ENCODE assay signal across 9 mouse cellular contexts in the genomic region with DNA sequence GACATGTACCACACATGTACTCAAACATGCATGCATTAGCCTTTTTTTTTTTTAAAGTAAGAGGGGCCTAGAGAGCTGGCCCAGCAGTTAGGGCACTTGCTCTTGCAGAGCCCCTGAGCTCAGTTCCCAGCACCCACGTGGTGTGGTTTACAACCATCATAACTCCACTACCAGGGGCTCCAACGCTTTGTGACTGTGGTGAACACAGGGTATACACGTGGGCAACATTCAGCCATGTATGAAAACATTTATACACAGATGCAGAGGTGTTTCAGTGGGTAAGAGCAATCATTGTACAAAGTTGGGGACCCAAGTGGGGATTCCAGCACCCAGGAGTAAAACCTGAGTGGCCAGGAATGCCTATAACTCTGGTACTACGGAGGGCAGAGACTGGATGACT. TPM values are rescaled to one million over a fixed set of nuclear protein-coding genes. Genes with fewer than 3 reads are reported as not detected.
DNase-seq lines count a peak whose midpoint lies in the region; ATAC-seq and TF ChIP-seq lines count a peak whose summit lies in the region.
"Had no signal": no experiment of that assay in that cellular context is flagged by ENCODE, and none has a peak within 500 bp of the region (broad histone marks: within the 10 kb centered on the region; RNA-seq: fewer than 3 reads in every experiment).

No protein-coding gene starts in this region.

- no peak for TF ChIP-seq POLR2A in ES-Bruce4 (IDR thresholded peaks at IDR 0.05; ENCODE audit: insufficient read depth, low read length)

- H3K9ac ChIP-seq in heart, embryonic 11.5 days (ENCODE audit: low read depth, low read length): peak overlapping the region; percentile 61; the same call in 1 of the 2 replicates
- H3K9ac ChIP-seq in ES-Bruce4 (ENCODE audit: low read depth, poor library complexity, severe bottlenecking): peak overlapping the region; percentile 68
- H3K9ac ChIP-seq in heart, postnatal 0 days (replicated peaks; ENCODE audit: low read depth, low read length): no peak overlapping the region
- H3K9ac ChIP-seq in liver, embryonic 15.5 days: no peak overlapping the region; the same call in 1 of the 2 replicates

- no peak for TF ChIP-seq CTCF in ES-Bruce4 (IDR thresholded peaks at IDR 0.05; ENCODE audit: low read depth, low read length)
- TF ChIP-seq CTCF in heart, postnatal 0 days (IDR thresholded peaks at IDR 0.05; ENCODE audit: low read depth): no peak

- H3K36me3 ChIP-seq in heart, embryonic 11.5 days (ENCODE audit: control insufficient read depth, insufficient read depth, low read length): no peaks in the 10 kb centered on the region
- H3K36me3 ChIP-seq in ES-Bruce4 (ENCODE audit: control insufficient read depth, insufficient read depth, low read length, poor library complexity, severe bottlenecking): no peaks in the 10 kb centered on the region
- no peaks in the 10 kb centered on the region for H3K36me3 ChIP-seq in heart, postnatal 0 days (replicated peaks; ENCODE audit: control insufficient read depth, insufficient read depth, low read length)
- no peaks in the 10 kb centered on the region for H3K36me3 ChIP-seq in liver, embryonic 15.5 days (replicated peaks)

- H3K27ac ChIP-seq in heart, embryonic 11.5 days (ENCODE audit: low read depth, low read length): peak overlapping the region; percentile 87
- H3K27ac ChIP-seq in ES-Bruce4 (ENCODE audit: insufficient read depth, low read length): peak overlapping the region; percentile 98
- H3K27ac ChIP-seq in heart, postnatal 0 days (ENCODE audit: low read depth): peak overlapping the region; percentile 90
- H3K27ac ChIP-seq in liver, embryonic 15.5 days (replicated peaks): peak overlapping the region; percentile 90

- no peaks in the 10 kb centered on the region for H3K9me3 ChIP-seq in heart, embryonic 11.5 days (replicated peaks; ENCODE audit: control insufficient read depth, low read length)
- no peaks in the 10 kb centered on the region for H3K9me3 ChIP-seq in ES-Bruce4 (replicated peaks; ENCODE audit: control insufficient read depth, insufficient read depth, low read length, poor library complexity, severe bottlenecking)
- no peaks in the 10 kb centered on the region for H3K9me3 ChIP-seq in heart, postnatal 0 days (replicated peaks; ENCODE audit: control insufficient read depth, low read length)
- no peaks in the 10 kb centered on the region for H3K9me3 ChIP-seq in liver, embryonic 15.5 days (replicated peaks)

- 91% methylated on average over 4 of the region's 4 CpGs for WGBS in heart, embryonic 11.5 days (ENCODE audit: insufficient replicate concordance)
- 88% methylated on average over 4 of the region's 4 CpGs for WGBS in heart, postnatal 0 days
- WGBS in liver, embryonic 15.5 days (ENCODE audit: insufficient replicate concordance): 88% methylated on average over 4 of the region's 4 CpGs

- TF ChIP-seq EP300 in ES-Bruce4 (IDR thresholded peaks at IDR 0.05; ENCODE audit: insufficient read depth, low read depth, low read length): no peak
- no peak; the same call in 1 of the 2 replicates for TF ChIP-seq EP300 in heart, postnatal 0 days (IDR thresholded peaks at IDR 0.05; ENCODE audit: low read depth)

- peak overlapping the region; percentile 64 for H3K4me2 ChIP-seq in heart, embryonic 11.5 days
- peak overlapping the region; percentile 48; the same call in 1 of the 2 replicates for H3K4me2 ChIP-seq in heart, postnatal 0 days (ENCODE audit: low read depth, low read length)
- H3K4me2 ChIP-seq in liver, embryonic 15.5 days: peak overlapping the region; percentile 79

- no peak overlapping the region for H3K4me3 ChIP-seq in heart, embryonic 11.5 days (ENCODE audit: low read depth, low read length)
- H3K4me3 ChIP-seq in ES-Bruce4 (ENCODE audit: low read depth, low read length): peak overlapping the region; percentile 42; the same call in 1 of the 2 replicates
- no peak overlapping the region for H3K4me3 ChIP-seq in heart, postnatal 0 days (ENCODE audit: low read depth, low read length)
- 0 out of 2 replicates have a peak overlapping the region, but pooled peaks have one; percentile 47 for H3K4me3 ChIP-seq in liver, embryonic 15.5 days (replicated peaks)

- ATAC-seq in heart, embryonic 11.5 days (replicated peaks; ENCODE audit: insufficient number of reproducible peaks, low FRiP score, low TSS enrichment): no peak
- ATAC-seq in heart, postnatal 0 days (ENCODE audit: insufficient read depth, low read depth): no peak
- no peak for ATAC-seq in liver, embryonic 15.5 days (ENCODE audit: insufficient read depth)

- peaks cover 10% of the 10 kb centered on the region for H3K4me1 ChIP-seq in heart, embryonic 11.5 days (ENCODE audit: control insufficient read depth, insufficient read depth, low read length)
- H3K4me1 ChIP-seq in ES-Bruce4 (ENCODE audit: control insufficient read depth, insufficient read depth, low read length): peaks cover 2% of the 10 kb centered on the region
- H3K4me1 ChIP-seq in heart, postnatal 0 days (ENCODE audit: control insufficient read depth, insufficient read depth): peaks cover 23% of the 10 kb centered on the region
- peaks cover 69% of the 10 kb centered on the region for H3K4me1 ChIP-seq in liver, embryonic 15.5 days (replicated peaks)

- no peaks in the 10 kb centered on the region for H3K27me3 ChIP-seq in heart, embryonic 11.5 days (ENCODE audit: control insufficient read depth, insufficient read depth, low read length)
- H3K27me3 ChIP-seq in ES-Bruce4 (ENCODE audit: control insufficient read depth, insufficient read depth, low read length, poor library complexity, severe bottlenecking): no peaks in the 10 kb centered on the region
- no peaks in the 10 kb centered on the region for H3K27me3 ChIP-seq in heart, postnatal 0 days (ENCODE audit: control insufficient read depth, insufficient read depth, low read length)
- no peaks in the 10 kb centered on the region for H3K27me3 ChIP-seq in liver, embryonic 15.5 days

- DNase-seq in heart, adult 8-10 months (ENCODE audit: low spot score): no peak
- DNase-seq in heart, postnatal 0 days (ENCODE audit: low spot score): no peak
- no peak for DNase-seq in thymus, postnatal 14 days
- no peak for DNase-seq in thymus, postnatal 36 days
- no peak for DNase-seq in kidney, postnatal 36 days

RNA-seq across cellular contexts. Expression of gene Ssc4d, which starts 16.0 kb away (rescaled TPM):
- 0.93 and 2.3 TPM in 2 replicates for polyA plus RNA-seq in heart, embryonic 11.5 days (2014; fragmentation: Nextera tagmentation; extraction: Ambion mirVana)
- total RNA-seq in heart, adult 8-10 months (2022): under 1 TPM in 3 of 4 experiments, not detected in 1; 0.44 to 0.53 (median 0.46) TPM
- 6.3 and 9.5 TPM in 2 replicates for polyA plus RNA-seq in ES-Bruce4 (2011; ENCODE audit: insufficient read depth, insufficient read length, low read depth, missing spikeins)
- 1.3 and 3.6 TPM in 2 replicates for total RNA-seq in heart, postnatal 0 days (2014; rRNA removed; ENCODE audit: low replicate concordance)
- polyA plus RNA-seq in heart, postnatal 0 days (2015; fragmentation: Nextera tagmentation; extraction: Ambion mirVana): 0.55 and 0.56 TPM in 2 replicates
- polyA plus RNA-seq in liver, embryonic 15.5 days (2015; fragmentation: Nextera tagmentation; extraction: Ambion mirVana): 1.6 and 1.8 TPM in 2 replicates

RNA-seq across cellular contexts. Expression of gene Zp3, which starts 21.5 kb away (rescaled TPM):
- 0.16 TPM in 1 of 2 replicates, not detected in the other for polyA plus RNA-seq in heart, embryonic 11.5 days (2014; fragmentation: Nextera tagmentation; extraction: Ambion mirVana)
- not detected for total RNA-seq in heart, adult 8-10 months (2022)
- 2.0 and 2.4 TPM in 2 replicates for polyA plus RNA-seq in ES-Bruce4 (2011; ENCODE audit: insufficient read depth, insufficient read length, low read depth, missing spikeins)
- not detected in 2 replicates for total RNA-seq in heart, postnatal 0 days (2014; rRNA removed; ENCODE audit: low replicate concordance)
- polyA plus RNA-seq in heart, postnatal 0 days (2015; fragmentation: Nextera tagmentation; extraction: Ambion mirVana): 0.14 TPM in 1 of 2 replicates, not detected in the other
- polyA plus RNA-seq in liver, embryonic 15.5 days (2015; fragmentation: Nextera tagmentation; extraction: Ambion mirVana): not detected in 2 replicates
- total RNA-seq: gastrocnemius, postnatal 4 days had no signal

RNA-seq across cellular contexts. Expression of gene Ywhag, which starts 24.0 kb away (rescaled TPM):
- 103 and 108 TPM in 2 replicates for polyA plus RNA-seq in heart, embryonic 11.5 days (2014; fragmentation: Nextera tagmentation; extraction: Ambion mirVana)
- 100 to 1,000 TPM; 265 to 313 (median 289) TPM for total RNA-seq in heart, adult 8-10 months (2022)
- polyA plus RNA-seq in ES-Bruce4 (2011; ENCODE audit: insufficient read depth, insufficient read length, low read depth, missing spikeins): 372 TPM in 2 replicates
- total RNA-seq in heart, postnatal 0 days (2014; rRNA removed; ENCODE audit: low replicate concordance): 47.3 and 67.2 TPM in 2 replicates
- polyA plus RNA-seq in heart, postnatal 0 days (2015; fragmentation: Nextera tagmentation; extraction: Ambion mirVana): 137 and 149 TPM in 2 replicates
- 60.9 and 65.4 TPM in 2 replicates for polyA plus RNA-seq in liver, embryonic 15.5 days (2015; fragmentation: Nextera tagmentation; extraction: Ambion mirVana)

RNA-seq across cellular contexts. Expression of gene Dtx2, which starts 36.2 kb away (rescaled TPM):
- polyA plus RNA-seq in heart, embryonic 11.5 days (2014; fragmentation: Nextera tagmentation; extraction: Ambion mirVana): 24.7 and 27.2 TPM in 2 replicates
- total RNA-seq in heart, adult 8-10 months (2022): 1 to 10 TPM; 6.0 to 7.3 (median 6.8) TPM
- 23.7 and 25.0 TPM in 2 replicates for polyA plus RNA-seq in ES-Bruce4 (2011; ENCODE audit: insufficient read depth, insufficient read length, low read depth, missing spikeins)
- total RNA-seq in heart, postnatal 0 days (2014; rRNA removed; ENCODE audit: low replicate concordance): 27.4 and 28.6 TPM in 2 replicates
- 14.6 and 15.7 TPM in 2 replicates for polyA plus RNA-seq in heart, postnatal 0 days (2015; fragmentation: Nextera tagmentation; extraction: Ambion mirVana)
- 6.7 and 6.9 TPM in 2 replicates for polyA plus RNA-seq in liver, embryonic 15.5 days (2015; fragmentation: Nextera tagmentation; extraction: Ambion mirVana)

Comparison
In these comparisons a context has a peak if more than half of its experiments do, and no peak if none do; other contexts are left out.
1. H3K9ac ChIP-seq: peak in heart, embryonic 11.5 days (single experiment) and ES-Bruce4 (single experiment); none in heart, postnatal 0 days (single experiment) and liver, embryonic 15.5 days (single experiment).
2. H3K4me3 ChIP-seq: peak in ES-Bruce4 (single experiment) and liver, embryonic 15.5 days (single experiment); none in heart, embryonic 11.5 days (single experiment) and heart, postnatal 0 days (single experiment).
3. Peak in every context shown above with its lines, with median percentiles within 50 percentile points of each other: H3K27ac ChIP-seq and H3K4me2 ChIP-seq.